Mouse (Mus musculus): ENCODE measurements around the gene Tmem11. TPM values are rescaled to one million over a fixed set of nuclear protein-coding genes. Genes with fewer than 3 reads are reported as not detected.
A peak's percentile ranks its signal among the peaks of the same experiment; 100 is the strongest.
"Not testable (repeated sequence)": the region's sequence is repeated elsewhere in the genome, so short reads cannot be mapped to it uniquely, and the experiment has no call there.

Tmem11 gene
- polyA plus RNA-seq, 1 experiment from 2014 or later: 75.9 TPM

DNA sequence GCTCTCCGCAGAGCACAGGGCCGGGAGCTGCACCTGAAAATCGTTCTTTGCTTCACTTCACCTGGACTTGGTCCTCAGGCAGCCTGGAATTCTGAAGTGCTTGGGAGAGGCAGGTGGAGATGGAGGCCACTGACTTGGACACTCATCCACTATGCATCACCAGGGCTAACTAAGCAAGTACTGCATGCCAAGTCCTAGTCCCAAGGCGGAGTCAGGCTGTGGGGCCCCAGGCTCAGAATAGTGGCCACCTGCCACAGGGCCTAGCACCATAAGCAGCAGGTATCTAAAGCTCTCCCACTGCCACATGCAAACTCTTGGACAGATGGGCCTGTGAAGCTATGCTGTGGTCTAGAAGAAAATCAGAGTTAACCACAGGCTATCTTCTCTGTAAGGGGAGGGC, 27.4 kb upstream of the Tmem11 start:
- DNase-seq (ENCODE audit: low spot score): no peak
- WGBS: 93% methylated on average over 4 of the region's 4 CpGs
- H3K36me3 ChIP-seq: peaks cover 35% of the 10 kb centered on the region
- H3K27ac ChIP-seq: no peak overlapping the region
- no peak overlapping the region for H3K4me3 ChIP-seq
- H3K27me3 ChIP-seq (ENCODE audit: low read depth, poor library complexity, severe bottlenecking): peaks cover 49% of the 10 kb centered on the region
- H3K9me3 ChIP-seq (replicated peaks): no peaks in the 10 kb centered on the region
- peaks cover 11% of the 10 kb centered on the region for H3K4me1 ChIP-seq

DNA sequence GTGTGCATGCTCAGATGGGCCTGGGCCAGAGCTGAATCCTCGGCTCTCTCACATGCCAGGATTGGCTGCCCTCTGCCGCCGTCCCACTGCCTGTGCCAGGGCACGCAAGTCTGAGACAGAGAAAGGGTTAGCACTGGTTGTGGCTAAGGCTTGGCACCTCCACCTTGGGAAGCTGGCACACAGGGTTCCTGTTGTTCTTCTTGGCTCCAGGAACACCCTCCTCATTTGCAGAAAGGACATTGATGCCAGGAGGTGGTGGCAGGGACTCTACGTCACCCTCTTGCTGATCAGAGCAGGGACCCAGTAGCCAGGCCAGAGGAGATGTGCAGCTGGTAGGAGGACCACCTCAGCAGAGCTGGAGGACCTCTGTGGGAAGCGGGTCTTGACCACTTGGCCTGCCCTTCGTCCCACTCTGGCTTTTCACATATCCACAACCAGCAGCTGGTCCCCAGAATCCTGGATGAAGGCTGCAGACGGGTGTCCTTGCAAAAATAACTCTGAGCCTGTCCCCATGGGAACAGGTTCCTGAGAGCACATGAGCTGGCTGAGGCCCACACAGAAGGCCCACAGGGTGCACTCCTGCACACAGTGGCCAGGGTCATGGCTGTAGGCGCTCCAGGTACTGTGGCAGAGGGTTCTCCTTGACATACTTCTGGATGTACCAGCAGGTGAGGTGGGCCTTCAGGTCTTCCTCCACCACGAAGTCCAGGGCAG, 26.5 kb upstream of the Tmem11 start:
- Histone ChIP-seq H3K27ac (no peak overlapping the region), H3K27me3 (ENCODE audit: low read depth, poor library complexity, severe bottlenecking) (peaks cover 56% of the 10 kb centered on the region), H3K4me3 (no peak overlapping the region), H3K9me3 (replicated peaks) (no peaks in the 10 kb centered on the region), H3K4me1 (peaks cover 9% of the 10 kb centered on the region), H3K36me3 (peaks cover 35% of the 10 kb centered on the region)
- DNase-seq (ENCODE audit: low spot score): no peak
- WGBS: 92% methylated on average over 10 of the region's 10 CpGs

DNA sequence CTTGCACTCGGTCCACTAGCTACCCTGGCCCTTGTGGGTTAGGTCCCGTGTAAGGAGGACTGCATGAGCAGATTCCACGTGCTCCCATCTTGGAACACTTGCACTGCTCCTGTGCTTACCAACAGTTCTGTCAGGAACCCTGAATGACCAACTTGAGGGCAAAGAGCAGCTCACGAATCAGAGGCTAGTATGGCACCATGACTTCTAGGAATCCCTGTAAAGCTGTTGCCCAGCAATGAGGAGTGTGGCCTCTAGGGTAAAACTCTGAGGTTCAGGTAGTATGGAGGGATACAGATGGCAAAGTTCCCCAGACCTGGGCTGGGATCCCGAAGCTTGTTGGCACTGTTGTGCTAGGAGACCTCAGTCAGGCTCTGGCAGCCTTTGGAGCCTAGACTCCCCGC, 24.6 kb upstream of the Tmem11 start:
- H3K36me3 ChIP-seq: peaks cover 35% of the 10 kb centered on the region
- H3K4me3 ChIP-seq: no peak overlapping the region
- H3K9me3 ChIP-seq (replicated peaks): no peaks in the 10 kb centered on the region
- H3K4me1 ChIP-seq: peaks cover 9% of the 10 kb centered on the region
- peaks cover 75% of the 10 kb centered on the region for H3K27me3 ChIP-seq (ENCODE audit: low read depth, poor library complexity, severe bottlenecking)
- no peak for DNase-seq (ENCODE audit: low spot score)
- H3K27ac ChIP-seq: no peak overlapping the region
- 90% methylated on average over 6 of the region's 6 CpGs for WGBS

DNA sequence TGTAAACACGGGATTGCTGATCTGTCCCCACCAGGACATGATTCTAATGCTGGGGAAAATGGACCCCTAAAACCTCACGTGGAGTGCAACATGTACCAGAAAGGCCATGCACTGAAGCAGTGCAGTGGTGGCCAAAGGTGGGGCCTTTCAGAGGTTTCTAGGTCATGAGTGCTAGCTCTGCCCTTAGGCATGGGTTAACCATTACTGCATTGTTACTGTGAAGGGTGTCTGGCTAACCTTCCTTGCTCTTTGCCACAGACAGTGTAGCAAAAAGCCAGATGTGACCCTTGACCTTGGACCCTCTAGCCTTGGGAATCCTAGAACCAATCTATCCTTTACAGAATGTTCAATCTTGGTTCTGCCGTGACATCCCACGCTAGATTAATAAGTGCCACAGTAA, 23.4 kb upstream of the Tmem11 start:
- Histone ChIP-seq H3K9me3 (replicated peaks) (no peaks in the 10 kb centered on the region), H3K4me3 (no peak overlapping the region), H3K4me1 (peaks cover 10% of the 10 kb centered on the region), H3K36me3 (peaks cover 35% of the 10 kb centered on the region), H3K27me3 (ENCODE audit: low read depth, poor library complexity, severe bottlenecking) (peaks cover 82% of the 10 kb centered on the region), H3K27ac (no peak overlapping the region)
- WGBS: 45% methylated on average over 4 of the region's 4 CpGs
- no peak for DNase-seq (ENCODE audit: low spot score)

DNA sequence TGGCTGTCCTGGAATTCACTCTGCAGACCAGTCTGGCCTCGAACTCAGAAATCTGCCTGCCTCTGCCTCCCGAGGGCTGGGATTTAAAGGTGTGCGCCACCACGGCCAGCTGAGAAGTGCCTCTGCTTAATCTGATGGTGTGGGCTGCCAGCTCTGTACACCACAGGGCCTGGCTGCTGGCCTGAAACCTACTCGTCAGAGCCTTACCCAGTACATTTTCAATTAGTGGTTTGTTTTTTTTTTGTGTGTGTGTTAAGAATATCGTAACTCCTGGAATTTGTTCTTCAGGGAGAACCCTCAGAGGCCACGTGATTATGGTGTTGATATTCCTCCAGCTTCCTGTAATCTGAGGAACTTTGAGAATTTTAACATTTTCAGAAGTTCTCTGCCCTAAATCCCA, 22.9 kb upstream of the Tmem11 start:
- no peak for DNase-seq (ENCODE audit: low spot score)
- Histone ChIP-seq H3K4me1 (peaks cover 15% of the 10 kb centered on the region), H3K4me3 (no peak overlapping the region), H3K27ac (no peak overlapping the region), H3K27me3 (ENCODE audit: low read depth, poor library complexity, severe bottlenecking) (peaks cover 84% of the 10 kb centered on the region), H3K36me3 (peaks cover 35% of the 10 kb centered on the region), H3K9me3 (replicated peaks) (no peaks in the 10 kb centered on the region)
- 86% methylated on average over 7 of the region's 7 CpGs for WGBS

DNA sequence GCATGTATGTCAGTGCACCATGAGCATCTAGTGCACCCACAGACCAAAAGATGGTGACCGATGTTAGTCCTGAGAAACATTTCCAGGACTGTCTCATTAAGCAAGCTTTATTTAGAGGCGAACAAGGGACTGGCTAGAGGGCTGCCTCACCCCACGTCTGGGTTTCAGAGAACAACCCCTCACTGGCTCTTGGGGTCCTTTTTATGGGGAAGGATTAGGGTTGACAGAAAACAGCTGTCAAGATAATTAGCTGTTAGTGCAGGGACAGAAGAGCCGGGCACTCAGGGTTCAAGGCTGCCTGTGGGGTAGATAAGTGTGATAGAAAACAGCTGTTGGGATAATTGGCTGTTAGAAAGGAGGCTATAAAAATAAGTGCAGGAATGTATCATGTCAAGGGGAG, 16.8 kb upstream of the Tmem11 start:
- Histone ChIP-seq H3K36me3 (no peaks in the 10 kb centered on the region), H3K4me3 (no peak overlapping the region), H3K27me3 (ENCODE audit: low read depth, poor library complexity, severe bottlenecking) (peaks cover 41% of the 10 kb centered on the region), H3K9me3 (replicated peaks) (no peaks in the 10 kb centered on the region), H3K4me1 (peaks cover 24% of the 10 kb centered on the region), H3K27ac (no peak overlapping the region)
- 5% methylated on average over 4 of the region's 4 CpGs for WGBS
- peak; percentile 41 for DNase-seq (ENCODE audit: low spot score)

DNA sequence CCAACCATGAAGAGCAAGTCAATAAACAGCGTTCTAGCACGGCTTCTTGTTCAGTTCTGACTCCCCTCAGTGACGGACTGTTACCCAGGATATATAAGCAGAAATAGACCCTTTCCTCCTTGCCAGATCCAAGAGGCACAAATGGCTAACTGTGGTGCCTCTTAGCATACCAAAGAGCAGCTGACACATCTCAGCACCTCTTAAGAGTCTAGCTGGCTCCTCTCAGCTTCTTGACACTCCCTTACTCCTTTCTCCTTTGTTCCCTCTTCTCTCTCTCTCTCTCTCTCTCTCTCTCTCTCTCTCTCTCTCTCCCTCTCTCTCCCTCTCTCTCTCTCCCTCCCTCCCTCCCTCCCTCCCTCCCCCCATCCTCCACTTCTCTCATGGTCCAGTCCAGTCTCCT, 11.7 kb upstream of the Tmem11 start:
- no peaks in the 10 kb centered on the region for H3K27me3 ChIP-seq (ENCODE audit: low read depth, poor library complexity, severe bottlenecking)
- no peak for DNase-seq (ENCODE audit: low spot score)
- no peak overlapping the region for H3K4me3 ChIP-seq
- WGBS: 63% methylated on average over 3 of the region's 3 CpGs
- H3K27ac ChIP-seq: no peak overlapping the region
- no peaks in the 10 kb centered on the region for H3K36me3 ChIP-seq
- H3K4me1 ChIP-seq: peaks cover 18% of the 10 kb centered on the region
- no peaks in the 10 kb centered on the region for H3K9me3 ChIP-seq (replicated peaks)

DNA sequence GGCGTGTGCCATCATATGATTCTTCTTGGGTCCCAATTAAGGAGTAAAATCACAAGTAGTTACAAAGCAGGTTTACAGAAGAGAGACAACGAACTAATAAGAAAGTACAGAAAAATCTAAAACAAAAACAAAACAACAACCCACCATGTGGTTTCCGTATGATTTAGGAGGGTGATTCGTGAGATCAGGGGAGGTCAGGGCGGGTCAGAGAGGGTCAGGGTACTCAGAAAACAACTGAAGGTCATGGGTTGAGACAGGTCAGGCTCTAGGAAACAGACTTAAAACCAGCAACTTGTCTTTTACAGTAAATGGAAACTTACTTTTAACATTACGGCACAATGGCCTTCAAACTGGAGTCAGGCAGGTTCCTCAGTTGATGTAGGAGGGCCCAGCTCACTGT, 11.2 kb upstream of the Tmem11 start:
- no peaks in the 10 kb centered on the region for H3K9me3 ChIP-seq (replicated peaks)
- no peak for DNase-seq (ENCODE audit: low spot score)
- H3K36me3 ChIP-seq: no peaks in the 10 kb centered on the region
- H3K27me3 ChIP-seq (ENCODE audit: low read depth, poor library complexity, severe bottlenecking): no peaks in the 10 kb centered on the region
- 53% methylated on average over 6 of the region's 6 CpGs for WGBS
- no peak overlapping the region for H3K27ac ChIP-seq
- H3K4me1 ChIP-seq: peaks cover 14% of the 10 kb centered on the region
- H3K4me3 ChIP-seq: no peak overlapping the region

DNA sequence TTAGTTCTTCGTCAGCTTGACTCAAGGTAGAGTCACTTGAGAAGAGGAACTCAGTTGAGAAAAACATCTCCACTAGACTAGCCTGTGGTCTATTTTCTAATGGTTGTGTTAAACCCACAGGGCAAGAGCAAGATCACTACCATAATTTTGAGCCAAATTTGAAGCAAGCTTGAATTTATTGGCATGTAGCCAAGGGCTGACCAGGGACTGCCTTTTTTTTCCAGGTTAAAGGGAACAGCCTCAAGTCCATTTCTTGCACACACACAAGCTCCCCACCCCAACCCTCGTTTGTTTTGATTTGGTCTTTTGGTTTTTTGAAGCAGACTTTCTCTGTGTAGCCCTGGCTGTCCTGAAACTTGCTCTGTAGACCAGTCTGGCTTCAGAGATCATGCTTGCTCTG, 10.8 kb upstream of the Tmem11 start:
- no peak overlapping the region for H3K27ac ChIP-seq
- WGBS: 77% methylated on average over 2 of the region's 2 CpGs
- H3K36me3 ChIP-seq: no peaks in the 10 kb centered on the region
- H3K4me1 ChIP-seq: peaks cover 13% of the 10 kb centered on the region; the same call in 1 of the 2 replicates
- H3K27me3 ChIP-seq (ENCODE audit: low read depth, poor library complexity, severe bottlenecking): no peaks in the 10 kb centered on the region
- DNase-seq (ENCODE audit: low spot score): no peak
- no peak overlapping the region for H3K4me3 ChIP-seq
- H3K9me3 ChIP-seq (replicated peaks): no peaks in the 10 kb centered on the region

DNA sequence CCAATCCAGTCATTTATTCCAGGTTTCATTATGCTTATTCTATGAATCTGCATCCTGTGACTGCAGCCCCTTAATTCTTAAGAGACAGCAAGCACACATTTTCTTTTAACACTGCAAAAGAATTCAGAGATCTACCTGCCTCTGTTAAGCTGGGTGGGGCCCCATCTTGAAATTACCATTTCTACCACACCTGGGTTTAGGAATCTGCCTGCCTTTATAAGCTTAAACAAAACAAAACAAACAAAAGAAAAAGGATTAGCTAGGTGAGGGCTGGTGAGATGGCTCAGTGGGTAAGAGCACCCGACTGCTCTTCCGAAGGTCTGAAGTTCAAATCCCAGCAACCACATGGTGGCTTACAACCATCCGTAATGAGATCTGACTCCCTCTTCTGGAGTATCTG, 7.9 kb upstream of the Tmem11 start:
- DNase-seq (ENCODE audit: low spot score); H3K9me3 ChIP-seq (replicated peaks); H3K27me3 ChIP-seq (ENCODE audit: low read depth, poor library complexity, severe bottlenecking); H3K27ac ChIP-seq; H3K4me3 ChIP-seq; H3K36me3 ChIP-seq: not testable (repeated sequence)
- WGBS: 88% methylated on average over 3 of the region's 3 CpGs
- H3K4me1 ChIP-seq: peaks cover 13% of the 10 kb centered on the region; the same call in 1 of the 2 replicates

DNA sequence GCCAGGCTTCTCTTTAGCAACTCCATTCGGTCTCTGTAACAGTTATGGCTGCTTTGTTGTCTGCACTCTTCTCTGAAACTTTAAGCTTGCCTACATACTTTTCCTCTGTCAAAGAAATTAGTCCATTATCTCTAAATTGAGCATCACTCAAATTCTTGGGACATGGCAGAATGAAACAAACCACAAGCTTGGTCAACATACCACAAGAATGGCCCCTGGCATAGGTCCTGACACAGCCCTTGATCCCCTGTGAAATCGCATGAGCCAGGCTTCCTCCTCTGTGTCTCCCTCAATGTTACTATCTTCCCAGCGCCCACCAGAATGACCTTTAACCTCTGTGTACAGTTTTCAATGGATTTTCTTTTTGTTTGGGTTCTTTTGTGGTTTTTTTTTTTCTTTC, 3.3 kb upstream of the Tmem11 start:
- Histone ChIP-seq H3K4me1 (peaks cover 12% of the 10 kb centered on the region), H3K9me3 (replicated peaks) (no peaks in the 10 kb centered on the region), H3K36me3 (peaks cover 5% of the 10 kb centered on the region; the same call in 1 of the 2 replicates), H3K4me3 (no peak overlapping the region), H3K27me3 (ENCODE audit: low read depth, poor library complexity, severe bottlenecking) (no peaks in the 10 kb centered on the region), H3K27ac (no peak overlapping the region)
- no peak for DNase-seq (ENCODE audit: low spot score)
- WGBS: 76% methylated on average over 3 of the region's 3 CpGs

DNA sequence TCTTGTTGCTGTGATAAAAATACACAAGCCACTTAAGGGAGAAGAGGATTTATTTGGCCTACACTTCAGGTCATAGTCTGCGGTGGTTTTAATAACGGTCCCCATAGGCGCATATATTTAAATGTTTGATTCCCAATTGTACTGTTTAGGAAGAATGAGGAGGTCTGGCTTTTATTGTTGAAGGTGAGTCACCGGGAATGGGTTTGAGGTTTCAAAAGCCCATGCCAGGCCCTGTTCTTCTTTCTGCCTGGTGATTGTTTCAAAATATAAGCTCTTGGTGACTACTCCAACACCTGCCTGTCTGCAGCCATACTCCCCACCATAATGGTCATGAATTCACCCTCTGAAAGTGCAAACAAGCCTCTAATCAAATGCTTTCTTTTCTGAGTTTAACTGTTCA, 1.5 kb upstream of the Tmem11 start:
- WGBS: 95% methylated on average over 4 of the region's 4 CpGs
- H3K4me1 ChIP-seq: peaks cover 26% of the 10 kb centered on the region
- H3K27me3 ChIP-seq (ENCODE audit: low read depth, poor library complexity, severe bottlenecking): no peaks in the 10 kb centered on the region
- no peak overlapping the region for H3K27ac ChIP-seq
- H3K4me3 ChIP-seq: no peak overlapping the region
- no peak for DNase-seq (ENCODE audit: low spot score)
- H3K9me3 ChIP-seq (replicated peaks): no peaks in the 10 kb centered on the region
- peaks cover 13% of the 10 kb centered on the region for H3K36me3 ChIP-seq

DNA sequence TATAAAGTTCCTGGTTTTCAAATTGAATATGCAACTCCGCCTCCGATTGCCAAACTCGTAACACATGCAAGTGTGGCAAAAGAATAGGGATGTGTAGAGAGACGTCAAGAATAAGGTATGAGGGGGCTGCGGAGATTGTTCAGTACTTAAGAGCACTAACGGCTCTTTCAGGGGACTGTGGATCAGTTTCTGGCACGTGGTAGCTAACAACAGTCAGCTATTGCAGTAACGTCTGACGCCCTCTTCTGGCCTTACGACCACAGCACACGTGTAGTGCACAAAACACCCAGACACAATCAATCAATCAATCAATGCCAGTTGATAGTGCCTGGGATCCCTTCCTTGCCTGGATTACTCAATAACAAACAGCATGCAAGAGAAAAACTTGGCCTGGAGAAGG, 351 bp upstream of the Tmem11 start:
- peaks cover 28% of the 10 kb centered on the region for H3K4me1 ChIP-seq
- no peaks in the 10 kb centered on the region for H3K27me3 ChIP-seq (ENCODE audit: low read depth, poor library complexity, severe bottlenecking)
- DNase-seq (ENCODE audit: low spot score): peak; percentile 63
- peaks cover 24% of the 10 kb centered on the region for H3K36me3 ChIP-seq
- H3K4me3 ChIP-seq: peak overlapping the region; percentile 97
- no peaks in the 10 kb centered on the region for H3K9me3 ChIP-seq (replicated peaks)
- 4% methylated on average over 11 of the region's 11 CpGs for WGBS
- H3K27ac ChIP-seq: peak overlapping the region; percentile 98
